Comparison of ENCODE assay signal across 10 mouse cellular contexts in the genomic region with DNA sequence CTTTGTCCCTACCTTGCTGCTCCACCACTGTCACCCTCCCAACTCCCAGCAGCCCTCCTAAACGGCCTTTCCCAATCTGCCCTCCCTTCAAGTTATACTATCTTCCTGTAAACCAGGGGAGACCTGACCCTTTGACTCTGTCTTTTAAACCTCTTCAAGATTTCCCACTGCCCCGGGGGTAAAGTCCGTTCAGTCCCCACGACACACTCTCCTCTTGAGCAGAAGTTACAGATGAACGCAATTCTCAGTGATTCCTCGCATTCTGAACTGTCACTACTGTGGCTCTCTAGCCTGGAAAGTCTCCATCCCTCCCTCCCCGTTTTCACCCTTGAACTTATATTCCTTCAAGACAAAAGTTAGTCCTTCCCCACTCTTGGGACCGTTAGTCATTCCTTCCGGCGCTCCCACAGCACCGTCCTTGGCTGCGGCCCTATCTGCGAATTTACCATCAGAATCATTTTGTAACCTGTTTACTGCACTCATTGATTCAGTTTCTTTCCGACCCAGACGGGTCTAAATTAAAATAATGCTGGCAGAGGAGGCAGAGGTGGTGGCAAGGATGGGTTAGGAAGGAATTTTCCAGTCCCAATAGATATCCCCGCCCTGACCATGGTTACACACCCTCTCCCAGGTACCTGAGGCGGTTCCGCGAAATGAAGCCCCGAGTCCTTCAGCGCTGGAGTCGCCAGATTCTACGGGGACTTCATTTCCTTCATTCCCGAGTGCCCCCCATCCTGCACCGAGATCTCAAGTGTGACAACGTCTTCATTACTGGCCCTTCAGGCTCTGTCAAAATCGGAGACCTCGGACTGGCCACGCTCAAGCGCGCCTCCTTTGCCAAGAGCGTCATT. TPM values are rescaled to one million over a fixed set of nuclear protein-coding genes. Genes with fewer than 3 reads are reported as not detected.
DNase-seq lines count a peak whose midpoint lies in the region; ATAC-seq and TF ChIP-seq lines count a peak whose summit lies in the region.
"Had no signal": no experiment of that assay in that cellular context is flagged by ENCODE, and none has a peak within 500 bp of the region (broad histone marks: within the 10 kb centered on the region; RNA-seq: fewer than 3 reads in every experiment).

No protein-coding gene starts in this region.

- H3K9me3 ChIP-seq in heart, embryonic 16.5 days (replicated peaks; ENCODE audit: control insufficient read depth, low read length): no peaks in the 10 kb centered on the region
- H3K9me3 ChIP-seq in midbrain, embryonic 10.5 days (replicated peaks): no peaks in the 10 kb centered on the region
- H3K9me3 ChIP-seq in midbrain, embryonic 15.5 days: no peaks in the 10 kb centered on the region
- no peaks in the 10 kb centered on the region for H3K9me3 ChIP-seq in hindbrain, embryonic 14.5 days (ENCODE audit: control insufficient read depth, low read length)
- no peaks in the 10 kb centered on the region for H3K9me3 ChIP-seq in liver, embryonic 14.5 days (ENCODE audit: control insufficient read depth, low read length)

- H3K27me3 ChIP-seq in heart, embryonic 16.5 days (ENCODE audit: control insufficient read depth, insufficient read depth, low read length): peaks cover 30% of the 10 kb centered on the region
- H3K27me3 ChIP-seq in midbrain, embryonic 10.5 days (ENCODE audit: low read depth, poor library complexity, severe bottlenecking): peaks cover 84% of the 10 kb centered on the region
- H3K27me3 ChIP-seq in midbrain, embryonic 15.5 days (replicated peaks): peaks cover 49% of the 10 kb centered on the region
- H3K27me3 ChIP-seq in hindbrain, embryonic 14.5 days (ENCODE audit: control insufficient read depth, insufficient read depth, low read length): peaks cover 54% of the 10 kb centered on the region
- peaks cover 48% of the 10 kb centered on the region for H3K27me3 ChIP-seq in liver, embryonic 14.5 days (ENCODE audit: control insufficient read depth, insufficient read depth, low read length)

- intact Hi-C loops in heart, postnatal 25 days (cut with DNase I): no loop called here

- WGBS in heart, embryonic 16.5 days: 11% methylated on average over 32 of the region's 32 CpGs
- 2% methylated on average over 32 of the region's 32 CpGs for WGBS in midbrain, embryonic 10.5 days
- WGBS in midbrain, embryonic 15.5 days: 2% methylated on average over 32 of the region's 32 CpGs
- 3% methylated on average over 32 of the region's 32 CpGs for WGBS in hindbrain, embryonic 14.5 days
- 14% methylated on average over 32 of the region's 32 CpGs for WGBS in liver, embryonic 14.5 days (ENCODE audit: insufficient replicate concordance)

- no peaks in the 10 kb centered on the region for H3K36me3 ChIP-seq in heart, embryonic 16.5 days (ENCODE audit: control insufficient read depth, insufficient read depth)
- H3K36me3 ChIP-seq in midbrain, embryonic 10.5 days: peaks cover 9% of the 10 kb centered on the region
- no peaks in the 10 kb centered on the region for H3K36me3 ChIP-seq in midbrain, embryonic 15.5 days (replicated peaks)
- H3K36me3 ChIP-seq in hindbrain, embryonic 14.5 days (replicated peaks; ENCODE audit: control insufficient read depth, insufficient read depth): 0 out of 2 replicates have a peak, but pooled peaks cover 7% of the 10 kb centered on the region
- no peaks in the 10 kb centered on the region; the same call in 1 of the 2 replicates for H3K36me3 ChIP-seq in liver, embryonic 14.5 days (replicated peaks; ENCODE audit: control insufficient read depth, insufficient read depth, low read depth)

- no peak for ATAC-seq in heart, embryonic 16.5 days (replicated peaks; ENCODE audit: extremely low read depth, insufficient read depth, low FRiP score)
- ATAC-seq in midbrain, embryonic 15.5 days (replicated peaks): no peak
- ATAC-seq in hindbrain, embryonic 14.5 days (ENCODE audit: low FRiP score): no peak
- ATAC-seq in liver, embryonic 14.5 days (ENCODE audit: insufficient read depth): no peak

- DNase-seq in heart, postnatal 25 days (ENCODE audit: low spot score): no peak
- peak; percentile 29 for DNase-seq in midbrain, embryonic 10.5 days (ENCODE audit: low spot score)
- DNase-seq in hindbrain, embryonic 14.5 days (ENCODE audit: low spot score): no peak
- no peak for DNase-seq in liver, embryonic 14.5 days (ENCODE audit: low read depth in 3 of 3, low spot score in 3 of 3)
- no peak for DNase-seq in MN1 (ENCODE audit: low spot score)
- DNase-seq: cerebellum, adult 11-12 months; lung, postnatal 4 days had no signal

- H3K27ac ChIP-seq in heart, embryonic 16.5 days (ENCODE audit: low read length): no peak overlapping the region
- no peak overlapping the region for H3K27ac ChIP-seq in midbrain, embryonic 10.5 days (replicated peaks)
- no peak overlapping the region for H3K27ac ChIP-seq in midbrain, embryonic 15.5 days
- no peak overlapping the region for H3K27ac ChIP-seq in hindbrain, embryonic 14.5 days
- no peak overlapping the region for H3K27ac ChIP-seq in liver, embryonic 14.5 days

- no peak for TF ChIP-seq CTCF in liver, embryonic 14.5 days (IDR thresholded peaks at IDR 0.05; ENCODE audit: low read depth)

- peak overlapping the region; percentile 7; the same call in 1 of the 2 replicates for H3K4me3 ChIP-seq in heart, embryonic 16.5 days (ENCODE audit: low read length)
- H3K4me3 ChIP-seq in midbrain, embryonic 10.5 days: peak overlapping the region; percentile 69
- no peak overlapping the region for H3K4me3 ChIP-seq in midbrain, embryonic 15.5 days
- H3K4me3 ChIP-seq in hindbrain, embryonic 14.5 days (replicated peaks; ENCODE audit: low read length): 0 out of 2 replicates have a peak overlapping the region, but pooled peaks have one; percentile 4
- no peak overlapping the region for H3K4me3 ChIP-seq in liver, embryonic 14.5 days (ENCODE audit: insufficient read depth in 1 of 2, low read depth in 2 of 2, low read length in 2 of 2)

- TF ChIP-seq EP300 in liver, embryonic 14.5 days (IDR thresholded peaks at IDR 0.05; ENCODE audit: low read depth): no peak

- H3K4me1 ChIP-seq in heart, embryonic 16.5 days (ENCODE audit: control insufficient read depth, insufficient read depth, low read length): peaks cover 39% of the 10 kb centered on the region
- H3K4me1 ChIP-seq in midbrain, embryonic 10.5 days: peaks cover 70% of the 10 kb centered on the region
- peaks cover 33% of the 10 kb centered on the region for H3K4me1 ChIP-seq in midbrain, embryonic 15.5 days
- H3K4me1 ChIP-seq in hindbrain, embryonic 14.5 days (replicated peaks; ENCODE audit: control insufficient read depth, insufficient read depth, low read length): peaks cover 33% of the 10 kb centered on the region; the same call in 1 of the 2 replicates
- peaks cover 20 to 25% of the 10 kb centered on the region in 2 experiments for H3K4me1 ChIP-seq in liver, embryonic 14.5 days (replicated peaks; ENCODE audit: control insufficient read depth in 2 of 2, insufficient read depth in 2 of 2, low read length in 1 of 2)

- no peak overlapping the region for H3K4me2 ChIP-seq in heart, embryonic 16.5 days (ENCODE audit: low read depth, low read length)
- no peak overlapping the region for H3K4me2 ChIP-seq in midbrain, embryonic 15.5 days
- no peak overlapping the region for H3K4me2 ChIP-seq in hindbrain, embryonic 14.5 days (replicated peaks)
- peak overlapping the region; percentile 97; the same call in 1 of the 2 replicates for H3K4me2 ChIP-seq in liver, embryonic 14.5 days (ENCODE audit: low read depth)

- H3K9ac ChIP-seq in heart, embryonic 16.5 days (ENCODE audit: low read length): no peak overlapping the region
- H3K9ac ChIP-seq in midbrain, embryonic 15.5 days: no peak overlapping the region
- H3K9ac ChIP-seq in hindbrain, embryonic 14.5 days: no peak overlapping the region
- H3K9ac ChIP-seq in liver, embryonic 14.5 days (replicated peaks): no peak overlapping the region

RNA-seq across cellular contexts. Expression of a gene that starts 3.0 kb away (rescaled TPM):
- 6.8 and 7.3 TPM in 2 replicates for polyA plus RNA-seq in heart, embryonic 16.5 days (2015; fragmentation: Nextera tagmentation; extraction: Ambion mirVana)
- total RNA-seq in heart, postnatal 25 days (2021): 10 to 100 TPM in 1 of 2 experiments, 1 to 10 TPM in 1; 9.6 to 14.6 TPM
- 5.4 and 8.0 TPM in 2 replicates for polyA plus RNA-seq in midbrain, embryonic 10.5 days (2016; fragmentation: Nextera tagmentation; extraction: Ambion mirVana)
- polyA plus RNA-seq in midbrain, embryonic 15.5 days (2015; fragmentation: Nextera tagmentation; extraction: Ambion mirVana): 7.7 and 10.7 TPM in 2 replicates
- 5.3 and 6.0 TPM in 2 replicates for polyA plus RNA-seq in hindbrain, embryonic 14.5 days (2014; fragmentation: Nextera tagmentation; extraction: Ambion mirVana)
- polyA plus RNA-seq in liver, embryonic 14.5 days (2012; rRNA removed): 5.3 and 5.4 TPM in 2 replicates
- polyA plus RNA-seq in liver, embryonic 14.5 days (2014; fragmentation: Nextera tagmentation; extraction: Ambion mirVana): 6.4 and 6.9 TPM in 2 replicates
- total RNA-seq: granulocyte monocyte progenitor cell, adult 5-6 weeks had no signal

RNA-seq across cellular contexts. Expression of a gene that starts 9.9 kb away (rescaled TPM):
- polyA plus RNA-seq in heart, embryonic 16.5 days (2015; fragmentation: Nextera tagmentation; extraction: Ambion mirVana): 105 and 107 TPM in 2 replicates
- total RNA-seq in heart, postnatal 25 days (2021): 10 to 100 TPM; 78.2 to 85.0 TPM
- 137 and 143 TPM in 2 replicates for polyA plus RNA-seq in midbrain, embryonic 10.5 days (2016; fragmentation: Nextera tagmentation; extraction: Ambion mirVana)
- 123 and 124 TPM in 2 replicates for polyA plus RNA-seq in midbrain, embryonic 15.5 days (2015; fragmentation: Nextera tagmentation; extraction: Ambion mirVana)
- polyA plus RNA-seq in hindbrain, embryonic 14.5 days (2014; fragmentation: Nextera tagmentation; extraction: Ambion mirVana): 122 and 133 TPM in 2 replicates
- 35.1 and 36.3 TPM in 2 replicates for polyA plus RNA-seq in liver, embryonic 14.5 days (2012; rRNA removed)
- polyA plus RNA-seq in liver, embryonic 14.5 days (2014; fragmentation: Nextera tagmentation; extraction: Ambion mirVana): 88.6 and 90.0 TPM in 2 replicates

RNA-seq across cellular contexts. Expression of a gene that starts 15.4 kb away (rescaled TPM):
- 0.87 and 0.91 TPM in 2 replicates for polyA plus RNA-seq in heart, embryonic 16.5 days (2015; fragmentation: Nextera tagmentation; extraction: Ambion mirVana)
- total RNA-seq in heart, postnatal 25 days (2021): under 1 TPM; 0.10 to 0.28 TPM
- polyA plus RNA-seq in midbrain, embryonic 10.5 days (2016; fragmentation: Nextera tagmentation; extraction: Ambion mirVana): 1.6 and 1.8 TPM in 2 replicates
- 0.93 and 1.3 TPM in 2 replicates for polyA plus RNA-seq in midbrain, embryonic 15.5 days (2015; fragmentation: Nextera tagmentation; extraction: Ambion mirVana)
- 0.42 and 0.91 TPM in 2 replicates for polyA plus RNA-seq in hindbrain, embryonic 14.5 days (2014; fragmentation: Nextera tagmentation; extraction: Ambion mirVana)
- polyA plus RNA-seq in liver, embryonic 14.5 days (2012; rRNA removed): 0.44 and 0.68 TPM in 2 replicates
- polyA plus RNA-seq in liver, embryonic 14.5 days (2014; fragmentation: Nextera tagmentation; extraction: Ambion mirVana): 0.44 and 0.72 TPM in 2 replicates

RNA-seq across cellular contexts. Expression of a gene that starts 15.6 kb away (rescaled TPM):
- polyA plus RNA-seq in heart, embryonic 16.5 days (2015; fragmentation: Nextera tagmentation; extraction: Ambion mirVana): 166 and 175 TPM in 2 replicates
- 10 to 100 TPM; 89.0 to 96.9 TPM for total RNA-seq in heart, postnatal 25 days (2021)
- 223 and 228 TPM in 2 replicates for polyA plus RNA-seq in midbrain, embryonic 10.5 days (2016; fragmentation: Nextera tagmentation; extraction: Ambion mirVana)
- 202 and 204 TPM in 2 replicates for polyA plus RNA-seq in midbrain, embryonic 15.5 days (2015; fragmentation: Nextera tagmentation; extraction: Ambion mirVana)
- 242 and 256 TPM in 2 replicates for polyA plus RNA-seq in hindbrain, embryonic 14.5 days (2014; fragmentation: Nextera tagmentation; extraction: Ambion mirVana)
- 58.7 and 84.8 TPM in 2 replicates for polyA plus RNA-seq in liver, embryonic 14.5 days (2012; rRNA removed)
- polyA plus RNA-seq in liver, embryonic 14.5 days (2014; fragmentation: Nextera tagmentation; extraction: Ambion mirVana): 109 and 122 TPM in 2 replicates

RNA-seq across cellular contexts. Expression of a gene that starts 17.5 kb away (rescaled TPM):
- polyA plus RNA-seq in heart, embryonic 16.5 days (2015; fragmentation: Nextera tagmentation; extraction: Ambion mirVana): 203 and 204 TPM in 2 replicates
- 100 to 1,000 TPM in 1 of 2 experiments, 10 to 100 TPM in 1; 80.9 to 123 TPM for total RNA-seq in heart, postnatal 25 days (2021)
- 64.7 and 71.5 TPM in 2 replicates for polyA plus RNA-seq in midbrain, embryonic 10.5 days (2016; fragmentation: Nextera tagmentation; extraction: Ambion mirVana)
- 86.5 and 103 TPM in 2 replicates for polyA plus RNA-seq in midbrain, embryonic 15.5 days (2015; fragmentation: Nextera tagmentation; extraction: Ambion mirVana)
- 102 and 117 TPM in 2 replicates for polyA plus RNA-seq in hindbrain, embryonic 14.5 days (2014; fragmentation: Nextera tagmentation; extraction: Ambion mirVana)
- polyA plus RNA-seq in liver, embryonic 14.5 days (2012; rRNA removed): 15.1 and 17.5 TPM in 2 replicates
- polyA plus RNA-seq in liver, embryonic 14.5 days (2014; fragmentation: Nextera tagmentation; extraction: Ambion mirVana): 19.0 and 19.2 TPM in 2 replicates

Comparison
In these comparisons a context has a peak if more than half of its experiments do, and no peak if none do; other contexts are left out.
1. H3K4me3 ChIP-seq: peak in heart, embryonic 16.5 days (single experiment), midbrain, embryonic 10.5 days (single experiment) and hindbrain, embryonic 14.5 days (single experiment); none in midbrain, embryonic 15.5 days (single experiment) and liver, embryonic 14.5 days (0 of 2).